Mouse (Mus musculus): ENCODE measurements around the gene Mrpl45. TPM values are rescaled to one million over a fixed set of nuclear protein-coding genes. Genes with fewer than 3 reads are reported as not detected.

Mrpl45 gene
- polyA plus RNA-seq, 1 experiment from 2014 or later: 50.1 TPM

GRCm38 (mm10) chr11:97336751-97337345, 21.3 kb downstream of the Mrpl45 start:
- Histone ChIP-seq H3K27ac (no peak overlapping the region), H3K4me1 (peaks cover 27% of the 10 kb centered on the region), H3K36me3 (no peaks in the 10 kb centered on the region), H3K9me3 (no peaks in the 10 kb centered on the region), H3K9ac (no peak overlapping the region), H3K4me3 (no peak overlapping the region), H3K4me2 (no peak overlapping the region), H3K27me3 (peaks cover 7% of the 10 kb centered on the region; the same call in 1 of the 2 replicates)
- WGBS: 60% methylated on average over 14 of the region's 14 CpGs
- ATAC-seq (ENCODE audit: insufficient number of reproducible peaks, insufficient read depth, low FRiP score, low TSS enrichment, low read depth): no peak

DNA sequence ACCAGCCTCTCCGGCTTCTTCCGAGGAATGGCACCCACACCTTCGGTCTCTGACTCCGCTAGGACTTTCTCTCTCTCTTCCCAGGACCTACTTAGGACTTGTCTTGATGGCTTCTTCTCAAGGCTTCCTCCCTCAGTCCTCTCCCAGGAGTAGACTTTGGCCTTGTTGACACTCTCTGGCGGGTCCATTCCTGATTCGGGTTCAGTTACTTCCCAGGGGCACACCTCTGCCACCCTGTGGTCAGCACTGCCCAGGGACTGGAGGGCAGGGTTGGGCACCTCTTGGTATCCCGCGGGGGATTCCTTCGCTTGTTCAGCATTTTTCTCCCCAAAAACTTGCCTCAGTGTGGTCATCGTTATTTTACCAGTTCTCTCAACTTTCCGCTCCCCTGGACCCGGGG, 21.8 kb downstream of the Mrpl45 start:
- WGBS: 86% methylated on average over 12 of the region's 12 CpGs
- H3K4me2 ChIP-seq: no peak overlapping the region
- no peaks in the 10 kb centered on the region for H3K36me3 ChIP-seq
- H3K27me3 ChIP-seq: peaks cover 7% of the 10 kb centered on the region; the same call in 1 of the 2 replicates
- no peak overlapping the region for H3K27ac ChIP-seq
- H3K9ac ChIP-seq: no peak overlapping the region
- no peaks in the 10 kb centered on the region for H3K9me3 ChIP-seq
- peaks cover 27% of the 10 kb centered on the region for H3K4me1 ChIP-seq
- H3K4me3 ChIP-seq: no peak overlapping the region
- no peak for ATAC-seq (ENCODE audit: insufficient number of reproducible peaks, insufficient read depth, low FRiP score, low TSS enrichment, low read depth)

DNA sequence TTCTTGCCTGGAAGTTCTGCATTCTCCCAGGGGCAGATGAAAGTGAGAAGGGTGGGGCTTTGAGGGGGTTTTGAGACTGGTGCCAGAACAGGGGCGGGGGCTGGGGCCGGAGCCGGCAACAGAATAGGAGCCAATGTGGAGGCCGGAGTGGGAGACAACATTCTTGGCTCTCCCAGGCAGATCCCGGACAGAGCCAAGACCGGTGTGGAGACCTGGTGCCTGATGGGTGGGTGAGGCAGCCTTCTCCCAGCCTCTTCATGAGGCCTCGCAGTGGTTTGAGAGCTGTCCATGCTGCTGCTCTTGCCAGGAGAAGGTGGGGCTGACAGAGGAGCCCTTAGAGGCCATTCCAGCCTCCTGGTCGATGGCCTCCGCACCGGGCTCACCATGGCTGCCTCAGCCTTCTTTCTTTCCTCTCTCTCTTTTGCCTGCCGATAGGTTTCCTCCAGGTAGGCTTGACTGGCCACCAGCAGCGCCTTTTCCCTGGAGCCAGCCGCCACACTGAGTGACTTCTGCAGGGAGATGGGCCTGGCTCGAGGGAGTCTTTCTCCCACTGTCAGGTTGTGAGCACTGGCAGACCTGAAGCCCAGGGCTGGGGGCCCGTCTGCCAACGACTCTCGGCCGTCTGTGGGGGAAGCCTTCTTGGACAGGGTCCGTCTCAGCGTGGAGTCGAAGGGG, 22.9 kb downstream of the Mrpl45 start:
- peak overlapping the region; percentile 42 for H3K4me2 ChIP-seq
- H3K27me3 ChIP-seq: peaks cover 7% of the 10 kb centered on the region; the same call in 1 of the 2 replicates
- H3K9ac ChIP-seq: peak overlapping the region; percentile 58
- peak overlapping the region; percentile 68 for H3K27ac ChIP-seq
- no peaks in the 10 kb centered on the region for H3K9me3 ChIP-seq
- peaks cover 28% of the 10 kb centered on the region for H3K4me1 ChIP-seq
- 46% methylated on average over 21 of the region's 21 CpGs for WGBS
- no peak overlapping the region; the same call in 1 of the 2 replicates for H3K4me3 ChIP-seq
- no peak for ATAC-seq (ENCODE audit: insufficient number of reproducible peaks, insufficient read depth, low FRiP score, low TSS enrichment, low read depth)
- H3K36me3 ChIP-seq: no peaks in the 10 kb centered on the region

- peak overlapping the region; percentile 42 for H3K4me2 ChIP-seq
- no peaks in the 10 kb centered on the region for H3K36me3 ChIP-seq
- H3K9ac ChIP-seq: peak overlapping the region; percentile 58
- H3K9me3 ChIP-seq: no peaks in the 10 kb centered on the region
- WGBS: 37% methylated on average over 17 of the region's 17 CpGs
- ATAC-seq (ENCODE audit: insufficient number of reproducible peaks, insufficient read depth, low FRiP score, low TSS enrichment, low read depth): no peak
- H3K4me1 ChIP-seq: peaks cover 33% of the 10 kb centered on the region
- peaks cover 7% of the 10 kb centered on the region; the same call in 1 of the 2 replicates for H3K27me3 ChIP-seq
- H3K27ac ChIP-seq: peak overlapping the region; percentile 68
- H3K4me3 ChIP-seq: no peak overlapping the region; the same call in 1 of the 2 replicates
These were observed 23.4 kb downstream of the Mrpl45 start for GRCm38 (mm10) chr11:97338977-97339315.

GRCm38 (mm10) chr11:97343175-97343574, 27.7 kb downstream of the Mrpl45 start:
- no peak for ATAC-seq (ENCODE audit: insufficient number of reproducible peaks, insufficient read depth, low FRiP score, low TSS enrichment, low read depth)
- H3K9ac ChIP-seq: peak overlapping the region; percentile 59
- H3K4me2 ChIP-seq: 0 out of 2 replicates have a peak overlapping the region, but pooled peaks have one; percentile 37
- no peaks in the 10 kb centered on the region for H3K36me3 ChIP-seq
- H3K9me3 ChIP-seq: no peaks in the 10 kb centered on the region
- WGBS: 29% methylated on average over 8 of the region's 8 CpGs
- no peak overlapping the region for H3K4me3 ChIP-seq
- no peaks in the 10 kb centered on the region for H3K27me3 ChIP-seq
- H3K4me1 ChIP-seq: peaks cover 17% of the 10 kb centered on the region
- no peak overlapping the region for H3K27ac ChIP-seq

DNA sequence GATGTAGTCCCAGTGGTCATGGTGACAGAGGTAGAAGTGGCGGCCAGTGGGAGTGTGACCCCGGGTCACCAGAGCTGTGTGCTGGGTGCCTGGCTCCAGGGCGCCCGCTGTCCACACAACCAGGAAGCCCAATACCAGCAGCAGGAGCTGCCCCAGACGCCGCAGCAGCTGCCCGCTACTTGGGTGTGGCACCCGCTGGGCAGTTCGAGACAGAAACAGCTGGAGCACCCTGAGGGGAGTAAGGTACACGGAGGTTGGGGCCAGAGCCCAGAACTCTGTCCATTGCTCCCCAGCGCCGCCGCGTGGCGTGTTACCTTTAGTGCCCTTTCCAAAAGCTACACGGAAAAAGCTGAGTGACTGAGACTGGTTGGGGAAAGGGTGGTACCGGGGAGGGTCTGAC, 28.1 kb downstream of the Mrpl45 start:
- WGBS: 26% methylated on average over 17 of the region's 17 CpGs
- Histone ChIP-seq H3K4me1 (peaks cover 12% of the 10 kb centered on the region), H3K36me3 (no peaks in the 10 kb centered on the region), H3K9me3 (no peaks in the 10 kb centered on the region), H3K4me3 (no peak overlapping the region), H3K27ac (no peak overlapping the region), H3K4me2 (peak overlapping the region; percentile 37), H3K9ac (peak overlapping the region; percentile 44; the same call in 1 of the 2 replicates), H3K27me3 (no peaks in the 10 kb centered on the region)
- ATAC-seq (ENCODE audit: insufficient number of reproducible peaks, insufficient read depth, low FRiP score, low TSS enrichment, low read depth): no peak

- no peaks in the 10 kb centered on the region for H3K27me3 ChIP-seq
- H3K4me1 ChIP-seq: peaks cover 18% of the 10 kb centered on the region
- no peaks in the 10 kb centered on the region for H3K36me3 ChIP-seq
- H3K9me3 ChIP-seq: no peaks in the 10 kb centered on the region
- no peak for ATAC-seq (ENCODE audit: insufficient number of reproducible peaks, insufficient read depth, low FRiP score, low TSS enrichment, low read depth)
- no peak overlapping the region for H3K9ac ChIP-seq
- H3K4me2 ChIP-seq: no peak overlapping the region
- no peak overlapping the region for H3K4me3 ChIP-seq
- WGBS: 67% methylated on average over 10 of the region's 10 CpGs
- H3K27ac ChIP-seq: no peak overlapping the region
These were observed 29.9 kb downstream of the Mrpl45 start for GRCm38 (mm10) chr11:97345446-97345845.

GRCm38 (mm10) chr11:97346383-97346782, 30.9 kb downstream of the Mrpl45 start:
- Histone ChIP-seq H3K27ac (no peak overlapping the region), H3K27me3 (no peaks in the 10 kb centered on the region), H3K9me3 (no peaks in the 10 kb centered on the region), H3K4me2 (no peak overlapping the region), H3K36me3 (no peaks in the 10 kb centered on the region), H3K4me1 (peaks cover 18% of the 10 kb centered on the region), H3K4me3 (no peak overlapping the region), H3K9ac (no peak overlapping the region)
- WGBS: 78% methylated on average over 9 of the region's 9 CpGs
- ATAC-seq (ENCODE audit: insufficient number of reproducible peaks, insufficient read depth, low FRiP score, low TSS enrichment, low read depth): no peak

GRCm38 (mm10) chr11:97347291-97347690, 31.8 kb downstream of the Mrpl45 start:
- WGBS: 84% methylated on average over 9 of the region's 9 CpGs
- ATAC-seq (ENCODE audit: insufficient number of reproducible peaks, insufficient read depth, low FRiP score, low TSS enrichment, low read depth): no peak
- no peak overlapping the region for H3K4me3 ChIP-seq
- H3K27me3 ChIP-seq: no peaks in the 10 kb centered on the region
- H3K36me3 ChIP-seq: no peaks in the 10 kb centered on the region
- no peak overlapping the region for H3K27ac ChIP-seq
- no peak overlapping the region for H3K4me2 ChIP-seq
- no peak overlapping the region for H3K9ac ChIP-seq
- no peaks in the 10 kb centered on the region for H3K9me3 ChIP-seq
- peaks cover 20% of the 10 kb centered on the region for H3K4me1 ChIP-seq

- Histone ChIP-seq H3K9ac (no peak overlapping the region), H3K4me3 (no peak overlapping the region), H3K4me1 (peaks cover 15% of the 10 kb centered on the region), H3K27ac (peak overlapping the region; percentile 40), H3K36me3 (no peaks in the 10 kb centered on the region), H3K9me3 (no peaks in the 10 kb centered on the region), H3K4me2 (no peak overlapping the region; the same call in 1 of the 2 replicates), H3K27me3 (no peaks in the 10 kb centered on the region)
- 32% methylated on average over 2 of the region's 2 CpGs for WGBS
- peak; percentile 66; the same call in 1 of the 2 replicates for ATAC-seq (ENCODE audit: insufficient number of reproducible peaks, insufficient read depth, low FRiP score, low TSS enrichment, low read depth)
These were observed 34.5 kb downstream of the Mrpl45 start for GRCm38 (mm10) chr11:97350035-97350434.

- WGBS: 52% methylated on average over 3 of the region's 3 CpGs
- Histone ChIP-seq H3K36me3 (no peaks in the 10 kb centered on the region), H3K4me3 (no peak within 1 kb of the TSS), H3K9me3 (no peaks in the 10 kb centered on the region), H3K27ac (no peak within 1 kb of the TSS), H3K4me2 (no peak within 1 kb of the TSS), H3K27me3 (no peaks in the 10 kb centered on the region), H3K9ac (no peak within 1 kb of the TSS), H3K4me1 (peaks cover 15% of the 10 kb centered on the region)
- no peak for ATAC-seq (ENCODE audit: insufficient number of reproducible peaks, insufficient read depth, low FRiP score, low TSS enrichment, low read depth)
These were observed 36.6 kb downstream of the Mrpl45 start, which contains the start of gene Gpr179 for GRCm38 (mm10) chr11:97352027-97352684. TSS of gene Gpr179 (minus strand) at chr11:97352077.
